Mouse (Mus musculus) myocyte (in vitro differentiated cells): ENCODE results near the gene Car14.

ENCODE experiments used
- CEBPB ChIP-seq: IDR thresholded peaks from 2 replicates; pipeline ENCODE4 v1.6.1; 2011; ENCODE audit warnings: mild to moderate bottlenecking, moderate library complexity; ENCODE audit not compliant: poor library complexity, insufficient read depth, severe bottlenecking
- E2F4 ChIP-seq: IDR thresholded peaks from one replicate; pipeline ENCODE4 v1.6.1; 2011; ENCODE audit warnings: mild to moderate bottlenecking, control low read depth, moderate library complexity; ENCODE audit not compliant: insufficient read depth
- MAX ChIP-seq: IDR thresholded peaks from one replicate; pipeline ENCODE4 v1.6.1; 2011; ENCODE audit warnings: low read depth, mild to moderate bottlenecking, control low read depth
- MYOG ChIP-seq, 3 experiments: IDR thresholded peaks; one replicate each; pipeline ENCODE4 v1.6.1; 2011; ENCODE audit warnings: control low read depth in 2 of 3, low read depth in 2 of 3, mild to moderate bottlenecking in 2 of 3; ENCODE audit not compliant: insufficient read length in 2 of 3, control insufficient read depth in 1 of 3, insufficient read depth in 1 of 3
- POLR2A ChIP-seq: IDR thresholded peaks from one replicate; pipeline ENCODE4 v1.6.1; 2011; ENCODE audit warnings: low read depth, mild to moderate bottlenecking, control low read depth, moderate library complexity; ENCODE audit not compliant: insufficient read length
- USF1 ChIP-seq: IDR thresholded peaks from one replicate; pipeline ENCODE4 v1.6.1; 2011; ENCODE audit warnings: low read depth, mild to moderate bottlenecking, control low read depth, moderate library complexity

DNA sequence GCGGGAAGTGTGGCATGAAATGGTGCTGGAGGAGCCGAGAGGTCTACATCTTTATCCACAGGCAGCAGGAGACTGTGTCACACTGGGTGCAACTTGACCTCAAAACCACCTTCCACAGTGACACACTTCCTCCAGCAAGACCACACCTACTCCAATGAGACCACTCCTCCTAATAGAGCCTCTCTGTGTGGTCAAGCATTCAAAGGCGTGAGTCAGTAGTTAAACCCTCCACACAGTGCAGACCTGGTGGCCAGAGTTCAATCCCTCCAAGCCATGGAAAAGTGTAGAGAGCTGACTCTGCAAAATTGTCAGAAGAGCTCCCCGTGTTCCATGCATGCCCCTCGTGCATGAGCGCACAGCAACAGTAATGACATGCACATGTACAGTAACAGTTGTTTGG, 38.3 kb upstream of the Car14 start:
- TF ChIP-seq POLR2A = no peak
- TF ChIP-seq MYOG (IDR thresholded peaks at IDR 0.05; ENCODE audit: control insufficient read depth in 1 of 3, insufficient read depth in 1 of 3, insufficient read length in 2 of 3, low read depth in 2 of 3) = no peak
- no peak for TF ChIP-seq USF1
- TF ChIP-seq MAX = no peak
- TF ChIP-seq CEBPB = no peak
- TF ChIP-seq E2F4 = no peak
